Mouse (Mus musculus): ENCODE measurements around the gene Hivep1. TPM values are rescaled to one million over a fixed set of nuclear protein-coding genes. Genes with fewer than 3 reads are reported as not detected.
A peak's percentile ranks its signal among the peaks of the same experiment; 100 is the strongest.

Gene Hivep1
- total RNA-seq, 1 experiment from 2014 or later = 13.8 TPM

DNA sequence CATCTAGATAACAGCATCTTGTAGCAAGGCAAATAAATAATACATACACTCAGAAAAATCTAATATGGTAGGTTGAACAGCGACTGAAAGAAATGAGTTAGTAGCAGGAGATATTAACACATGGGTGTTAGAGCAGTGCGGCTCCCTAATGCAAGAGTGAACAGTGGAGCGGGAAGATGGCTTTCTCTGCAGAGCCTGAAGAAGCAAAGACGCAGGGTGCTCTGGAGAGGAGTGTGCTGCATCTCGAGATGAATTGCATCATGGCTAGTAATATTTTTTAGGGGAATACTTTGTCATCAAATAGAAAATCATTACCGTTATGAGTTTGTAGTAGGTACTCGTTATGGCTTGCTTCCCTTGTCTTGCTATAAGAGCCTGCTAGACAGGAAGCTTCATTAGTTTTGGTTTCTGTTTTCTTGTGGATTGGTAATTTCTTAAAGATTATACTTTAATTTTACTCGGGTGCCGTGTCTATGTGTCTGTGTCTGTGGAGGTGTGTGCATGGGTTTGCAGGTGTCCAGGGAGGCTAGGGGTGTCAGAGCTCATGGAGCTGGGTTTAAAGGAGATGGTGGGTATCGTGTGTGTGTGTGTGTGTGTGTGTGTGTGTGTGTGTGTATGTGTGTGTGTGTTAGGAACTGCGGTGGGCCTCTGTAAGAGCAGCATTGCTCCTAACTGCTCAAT, 51.8 kb downstream of the Hivep1 start:
- no peak for ATAC-seq (replicated peaks; ENCODE audit: insufficient number of reproducible peaks, low FRiP score, low TSS enrichment, poor library complexity, severe bottlenecking)

DNA sequence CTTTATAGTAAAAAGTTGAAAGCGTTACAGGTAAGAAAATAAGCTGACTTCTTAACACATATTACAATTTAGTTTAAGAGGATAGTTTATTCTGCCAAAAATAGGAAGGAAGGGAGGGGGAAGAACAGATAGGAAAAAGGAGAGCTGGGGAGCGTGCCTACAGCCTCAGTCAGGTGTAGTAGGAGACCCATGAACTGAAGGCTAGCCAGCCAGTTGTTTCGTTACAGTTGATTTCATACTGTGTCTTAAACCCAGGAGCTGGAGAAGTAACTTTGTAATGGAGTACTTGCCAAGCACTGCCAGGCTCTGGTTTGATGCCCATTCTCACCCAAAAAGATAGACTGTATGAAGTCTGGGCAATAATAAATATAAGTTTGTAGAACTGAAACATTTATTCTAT, 52.5 kb downstream of the Hivep1 start:
- ATAC-seq (replicated peaks; ENCODE audit: insufficient number of reproducible peaks, low FRiP score, low TSS enrichment, poor library complexity, severe bottlenecking) = no peak

DNA sequence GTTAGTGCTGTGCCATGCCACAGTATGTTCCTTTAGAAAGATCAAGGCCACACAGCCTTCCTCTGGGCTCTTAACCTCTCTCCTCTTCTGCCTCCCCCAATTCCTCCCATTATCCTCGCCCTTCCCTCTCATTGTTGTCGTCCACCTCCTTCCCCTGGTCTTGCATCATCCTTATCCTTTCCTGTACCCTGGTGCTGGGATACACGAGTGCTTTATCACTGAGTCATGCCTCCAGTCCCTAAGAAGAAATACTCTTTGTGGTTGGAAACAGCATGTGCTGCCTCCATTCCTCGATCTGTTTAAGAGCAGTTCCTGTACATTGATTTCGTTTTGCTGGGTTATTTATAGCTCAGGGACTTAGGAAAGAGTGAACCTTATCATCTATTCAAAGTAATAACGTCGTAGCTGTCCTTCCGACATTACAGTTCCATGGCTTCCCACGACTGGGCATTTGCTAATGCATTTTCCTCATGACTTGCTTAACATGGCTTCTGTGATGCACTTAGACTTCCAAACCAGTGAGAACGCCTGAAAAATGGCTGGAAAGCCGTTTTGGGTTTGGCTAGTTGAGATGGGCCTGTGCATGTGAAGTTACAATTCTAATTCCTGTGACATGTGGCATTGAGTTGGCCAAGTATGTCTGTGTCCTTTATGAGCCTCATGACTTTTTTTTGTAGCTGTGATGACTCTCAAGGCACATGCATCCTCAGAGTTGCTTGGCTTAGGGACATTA, 56.8 kb downstream of the Hivep1 start:
- ATAC-seq (replicated peaks; ENCODE audit: insufficient number of reproducible peaks, low FRiP score, low TSS enrichment, poor library complexity, severe bottlenecking) = no peak

DNA sequence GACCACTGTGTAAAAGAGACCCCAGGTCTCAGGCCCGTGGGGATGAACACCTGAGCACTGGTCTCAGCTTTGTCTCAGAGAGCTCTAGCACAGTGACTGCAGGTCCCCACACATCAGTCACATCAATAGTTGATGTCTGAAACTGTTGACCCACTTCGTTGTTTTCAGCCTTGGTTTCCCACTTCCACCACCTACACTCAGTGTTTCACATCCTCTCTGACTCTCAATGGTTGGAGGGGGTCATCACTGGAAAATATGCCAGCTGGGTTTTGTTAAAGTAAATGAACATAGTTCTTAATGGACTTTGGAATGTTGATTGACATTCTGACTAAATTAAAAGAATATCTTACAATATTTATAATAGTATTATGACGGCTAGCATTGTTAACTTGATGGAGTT, 58.6 kb downstream of the Hivep1 start:
- ATAC-seq (replicated peaks; ENCODE audit: insufficient number of reproducible peaks, low FRiP score, low TSS enrichment, poor library complexity, severe bottlenecking) = no peak

DNA sequence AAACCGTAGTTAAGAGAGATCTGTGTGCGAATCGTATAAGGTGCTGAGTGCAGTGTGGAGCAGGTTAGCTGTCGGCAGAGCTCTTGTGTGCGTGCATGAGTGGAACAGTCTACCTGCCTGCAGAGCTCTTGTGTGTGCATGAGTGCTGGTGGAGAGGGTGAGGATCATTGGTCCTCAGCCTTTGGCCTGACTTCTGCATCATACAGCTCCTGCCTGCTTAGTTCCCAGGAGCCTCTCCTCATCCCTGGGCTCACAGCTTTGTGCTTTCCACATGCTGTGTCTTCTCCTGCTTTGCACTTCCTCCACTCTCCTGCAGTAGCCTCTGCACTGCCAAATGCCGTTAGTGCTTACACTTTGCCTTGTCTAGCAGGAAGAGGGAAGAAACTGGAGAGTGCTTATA, 60.2 kb downstream of the Hivep1 start:
- no peak for ATAC-seq (replicated peaks; ENCODE audit: insufficient number of reproducible peaks, low FRiP score, low TSS enrichment, poor library complexity, severe bottlenecking)

DNA sequence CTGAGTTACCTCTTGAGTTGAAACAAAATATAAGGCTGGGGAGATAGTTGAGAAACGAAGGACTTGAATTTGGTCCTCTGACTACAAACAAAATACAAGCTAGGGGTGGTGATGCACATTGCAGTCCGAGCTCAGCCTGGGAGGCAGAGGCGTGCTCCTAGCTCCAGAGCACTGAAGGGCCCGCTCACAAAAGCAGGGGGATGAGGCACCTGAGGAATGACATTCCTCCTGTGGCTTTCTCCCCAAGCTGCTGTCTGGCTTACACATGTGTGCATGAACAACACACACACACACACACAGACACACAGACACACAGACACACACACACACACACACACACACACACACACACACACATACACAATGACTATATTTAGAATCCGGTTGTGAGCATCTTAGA, 60.9 kb downstream of the Hivep1 start:
- no peak for ATAC-seq (replicated peaks; ENCODE audit: insufficient number of reproducible peaks, low FRiP score, low TSS enrichment, poor library complexity, severe bottlenecking)

DNA sequence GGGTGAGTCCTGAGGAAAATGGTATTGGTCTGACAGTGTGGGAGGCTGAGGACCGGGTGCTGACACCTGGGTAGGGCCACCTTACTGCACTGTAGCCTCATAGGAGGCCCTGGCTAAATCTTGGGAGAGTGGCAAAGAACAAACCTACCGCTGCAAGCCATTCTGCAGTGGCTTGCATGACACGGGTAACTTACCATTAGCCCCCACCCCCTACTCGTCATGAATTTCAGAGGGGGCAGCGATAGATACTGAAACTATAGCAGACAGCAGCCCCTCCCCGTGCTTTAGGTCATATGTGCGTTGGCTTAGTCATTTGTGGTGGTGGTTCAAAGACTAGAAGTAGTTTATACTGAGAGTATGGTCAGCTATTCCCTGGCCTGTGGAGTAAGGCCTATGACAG, 61.8 kb downstream of the Hivep1 start:
- ATAC-seq (replicated peaks; ENCODE audit: insufficient number of reproducible peaks, low FRiP score, low TSS enrichment, poor library complexity, severe bottlenecking) = no peak

DNA sequence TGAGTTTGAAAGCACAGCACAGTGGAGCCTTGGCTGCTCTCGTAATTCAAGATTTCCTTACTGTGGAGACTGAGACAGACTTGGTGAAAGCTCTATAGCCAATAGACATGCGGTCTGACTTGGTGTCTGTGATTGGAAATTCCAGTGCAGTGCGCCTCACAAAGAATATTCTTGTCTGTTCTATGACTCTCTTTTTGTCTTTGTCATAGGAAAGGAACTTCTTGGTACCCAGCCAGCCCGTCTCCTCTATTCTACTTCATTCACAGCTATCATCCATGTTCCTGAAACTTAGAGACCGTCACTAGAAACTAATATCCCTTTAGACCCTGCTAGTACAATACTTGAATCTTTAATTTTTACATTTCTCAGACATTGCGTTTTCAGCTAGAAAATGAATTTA, 64.5 kb downstream of the Hivep1 start:
- ATAC-seq (replicated peaks; ENCODE audit: insufficient number of reproducible peaks, low FRiP score, low TSS enrichment, poor library complexity, severe bottlenecking) = no peak

DNA sequence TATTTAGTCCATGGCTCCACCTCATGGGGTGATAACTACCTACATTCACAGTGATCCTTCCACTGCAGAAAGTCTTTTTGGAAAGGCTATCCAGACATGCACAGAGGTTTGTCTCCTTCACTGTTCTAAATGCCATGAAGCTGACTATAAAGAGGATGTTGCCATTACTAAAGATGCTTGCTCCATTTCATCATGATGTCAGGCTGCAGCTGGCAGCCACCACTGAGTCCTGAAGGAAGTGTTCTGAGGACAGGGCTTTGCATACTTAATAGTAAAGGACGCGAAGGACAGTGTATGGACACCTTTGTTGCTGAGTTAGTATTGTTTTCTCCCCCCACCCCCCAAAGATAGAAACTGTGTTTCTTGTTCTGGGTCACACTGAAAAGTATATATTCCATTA, 67.2 kb downstream of the Hivep1 start:
- no peak for ATAC-seq (replicated peaks; ENCODE audit: insufficient number of reproducible peaks, low FRiP score, low TSS enrichment, poor library complexity, severe bottlenecking)

DNA sequence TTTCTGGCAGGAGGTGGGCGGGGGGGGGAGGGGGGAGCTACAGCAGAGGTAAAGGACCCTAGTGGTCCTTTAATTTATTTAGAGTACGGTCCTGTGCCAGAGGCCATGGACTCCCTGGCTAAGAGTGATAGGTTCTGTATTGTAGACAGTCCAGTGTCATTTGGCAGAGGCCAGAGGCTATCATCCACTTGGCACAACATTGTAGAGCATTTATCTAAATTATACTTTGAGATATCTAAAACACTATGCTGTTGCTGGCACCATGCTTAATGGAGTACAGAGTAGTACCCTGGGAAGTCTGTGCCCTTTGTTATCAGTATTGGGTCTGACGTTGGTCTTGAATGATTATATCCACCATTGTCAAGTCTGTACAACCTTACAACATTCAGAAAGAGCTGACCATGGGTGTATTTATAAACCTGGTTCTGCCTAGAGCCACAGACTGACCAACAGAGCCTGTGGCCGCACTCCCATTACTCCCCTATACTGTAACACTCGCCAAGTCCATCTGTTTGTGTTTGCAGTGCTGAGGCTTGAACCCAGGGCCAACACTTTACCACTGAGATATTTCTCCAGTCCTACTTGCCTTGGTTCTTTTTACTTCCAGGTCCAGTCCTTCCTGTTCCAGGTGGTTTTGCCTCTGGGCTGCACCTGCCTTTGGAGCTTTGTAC, 69.4 kb downstream of the Hivep1 start:
- no peak for ATAC-seq (replicated peaks; ENCODE audit: insufficient number of reproducible peaks, low FRiP score, low TSS enrichment, poor library complexity, severe bottlenecking)

DNA sequence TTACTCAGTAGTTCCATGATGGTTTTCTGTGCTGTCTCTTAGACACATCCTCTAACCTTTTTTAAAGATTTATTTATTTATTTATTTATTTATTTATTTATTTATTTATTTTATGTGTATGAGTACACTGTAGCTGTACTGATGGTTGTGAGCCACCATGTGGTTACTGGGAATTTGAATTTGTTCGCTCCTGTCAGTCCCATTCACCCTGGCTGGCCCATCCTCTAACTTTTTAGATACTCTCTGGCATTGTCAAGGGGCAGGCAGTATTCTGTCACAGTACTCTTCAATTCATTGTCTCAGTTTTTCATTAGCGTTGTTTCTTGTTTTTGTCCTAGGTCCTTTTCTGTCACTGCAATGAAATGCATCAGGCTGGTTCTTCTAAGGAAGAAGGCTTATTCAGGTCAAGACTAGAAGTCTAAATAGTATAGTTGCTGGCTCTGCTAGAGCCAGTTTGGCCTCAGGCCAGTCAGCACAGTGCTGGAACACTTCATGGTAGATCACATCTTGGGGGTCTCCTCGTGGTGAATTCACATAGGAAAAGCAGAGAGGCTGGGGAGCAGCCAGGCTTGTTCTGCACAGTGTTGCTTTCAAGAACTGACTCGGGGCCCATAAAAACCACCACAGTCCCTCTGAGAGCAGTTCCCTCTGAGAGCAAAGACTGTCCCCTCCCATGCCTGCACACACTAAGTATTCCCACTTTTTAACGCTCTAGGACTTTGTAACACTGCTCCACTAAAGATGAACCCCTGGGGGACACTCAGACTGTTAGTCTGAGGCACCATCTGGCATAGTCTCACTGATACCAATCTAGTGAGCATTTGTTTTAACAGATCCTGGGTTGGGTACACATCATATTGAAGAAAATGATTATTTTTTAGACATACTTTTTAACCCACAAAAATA, 70.2 kb downstream of the Hivep1 start:
- no peak for ATAC-seq (replicated peaks; ENCODE audit: insufficient number of reproducible peaks, low FRiP score, low TSS enrichment, poor library complexity, severe bottlenecking)

DNA sequence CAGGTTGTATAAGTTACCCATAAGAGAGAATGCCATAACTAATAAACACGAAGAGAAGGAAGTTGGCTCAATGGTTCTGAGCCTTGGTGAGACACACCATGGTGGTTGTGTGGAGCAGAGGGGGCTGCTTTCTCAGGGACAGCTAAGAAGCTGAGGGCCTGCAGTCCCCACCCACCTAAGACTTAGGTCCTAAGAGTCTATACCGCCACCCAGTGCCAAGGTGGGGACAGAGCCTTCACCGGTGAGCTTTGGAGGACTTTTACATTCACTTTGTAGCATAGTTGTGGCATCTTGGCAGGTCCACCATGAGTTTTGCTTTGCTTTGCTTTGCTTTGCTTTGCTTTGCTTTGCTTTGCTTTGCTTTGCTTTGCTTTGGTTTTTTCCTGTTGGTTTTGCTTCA, 92.8 kb downstream of the Hivep1 start:
- ATAC-seq (replicated peaks; ENCODE audit: insufficient number of reproducible peaks, low FRiP score, low TSS enrichment, poor library complexity, severe bottlenecking) = no peak

DNA sequence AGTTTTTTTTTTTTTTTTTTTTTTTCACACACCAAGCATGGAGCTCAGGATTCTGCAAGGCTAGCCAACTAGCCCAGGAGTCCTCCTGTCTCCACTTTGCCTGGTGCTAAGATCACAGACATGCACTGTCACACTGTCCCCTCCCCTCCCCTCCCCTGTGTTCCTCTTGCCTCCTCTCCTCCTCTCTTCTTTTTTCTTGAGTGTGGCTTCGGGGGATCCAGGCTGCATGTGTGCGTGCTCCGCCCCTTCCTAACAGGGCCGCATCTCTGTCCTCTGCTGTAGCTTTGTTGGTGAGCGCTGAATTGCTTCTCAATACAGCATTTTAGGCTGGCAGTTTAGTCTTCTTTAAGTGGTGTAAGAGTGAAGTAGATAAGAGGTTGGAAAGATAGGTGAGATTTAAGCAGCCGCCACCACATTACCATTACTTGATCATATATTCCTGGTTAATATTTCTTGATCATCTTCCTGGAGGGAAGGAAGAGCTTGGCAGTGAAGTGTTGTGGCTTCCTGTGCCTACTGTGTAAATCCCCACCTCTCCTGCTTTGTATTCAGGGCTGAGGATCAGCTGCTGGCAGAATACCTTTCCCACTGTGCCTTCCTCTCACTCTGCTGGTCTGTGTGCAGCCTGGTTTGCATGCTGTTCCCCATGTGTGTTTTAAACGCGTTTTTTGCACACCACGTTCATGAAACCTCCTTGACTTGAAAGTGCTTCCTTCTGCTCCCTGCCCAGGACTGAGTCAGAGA, 97.7 kb downstream of the Hivep1 start:
- peak; percentile 17; the same call in 1 of the 2 replicates for ATAC-seq (replicated peaks; ENCODE audit: insufficient number of reproducible peaks, low FRiP score, low TSS enrichment, poor library complexity, severe bottlenecking)

DNA sequence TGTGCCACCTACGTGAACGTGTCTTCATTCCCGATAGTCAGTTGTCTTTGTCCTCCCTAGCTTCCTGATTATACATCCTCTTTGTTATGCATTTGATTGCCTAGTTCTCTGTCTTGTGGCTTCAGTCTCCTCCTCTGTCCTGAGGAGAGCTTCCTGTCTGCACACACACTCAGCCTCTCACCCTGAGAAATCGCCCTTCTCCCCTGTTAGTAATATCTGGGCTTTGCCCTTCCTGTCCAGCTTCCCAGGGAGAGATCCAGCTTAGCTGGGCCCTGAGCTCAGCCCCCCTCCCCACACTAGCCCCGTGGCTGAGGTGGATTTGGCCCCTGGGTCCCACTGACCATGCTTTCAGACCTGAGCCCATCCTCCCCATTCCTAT, 98.2 kb downstream of the Hivep1 start:
- peak; percentile 43; the same call in 1 of the 2 replicates for ATAC-seq (replicated peaks; ENCODE audit: insufficient number of reproducible peaks, low FRiP score, low TSS enrichment, poor library complexity, severe bottlenecking)

DNA sequence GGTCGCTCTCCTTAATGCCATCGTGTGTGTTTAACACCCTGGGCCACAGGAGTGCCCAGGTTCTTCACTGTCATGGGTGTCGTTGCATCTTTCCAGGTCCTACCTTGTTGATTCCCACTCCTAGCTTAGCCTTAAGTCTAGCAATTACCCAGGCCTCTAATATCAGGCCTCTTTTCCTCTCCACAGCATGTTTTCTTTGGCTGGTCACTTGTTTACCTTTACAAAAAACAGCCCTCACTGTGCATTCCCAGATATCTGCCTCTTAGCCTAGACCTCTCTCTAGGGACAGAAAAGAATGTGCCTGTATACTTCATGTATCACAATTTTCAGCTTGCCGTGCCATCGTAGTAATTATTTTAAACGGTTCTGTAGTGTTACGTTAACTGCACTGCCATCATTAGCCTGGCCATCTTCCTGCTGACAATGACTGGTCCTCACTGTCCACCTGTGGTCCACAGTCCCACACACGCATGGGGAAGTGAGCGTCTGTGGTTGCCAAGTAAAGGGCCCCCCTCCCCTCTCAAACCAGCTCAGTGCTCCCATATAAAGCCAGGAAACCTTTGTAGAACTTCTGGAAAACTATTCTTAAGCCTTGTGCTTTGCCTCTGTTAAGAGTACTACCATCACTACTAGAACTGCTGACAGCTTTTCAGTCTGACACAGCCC, 98.8 kb downstream of the Hivep1 start:
- no peak for ATAC-seq (replicated peaks; ENCODE audit: insufficient number of reproducible peaks, low FRiP score, low TSS enrichment, poor library complexity, severe bottlenecking)

DNA sequence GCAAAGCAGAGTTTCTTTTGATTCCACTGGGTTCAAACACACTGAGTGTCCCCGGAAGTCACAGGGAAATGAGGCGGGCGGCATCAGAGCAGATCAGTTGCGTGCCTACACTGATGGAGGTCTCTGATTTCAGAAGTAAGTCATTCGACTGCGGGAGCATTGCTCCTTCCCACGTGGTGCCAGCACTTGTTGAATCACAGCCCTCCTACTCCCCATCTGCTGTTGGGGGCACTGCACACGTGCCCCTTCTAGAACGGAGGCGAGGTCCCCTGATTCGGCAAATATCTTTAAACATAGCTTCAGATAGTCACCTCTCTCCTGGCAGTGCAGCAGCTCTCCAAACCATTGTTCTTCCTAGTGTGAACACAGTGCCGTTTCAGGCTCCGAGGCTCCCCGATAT, 106.4 kb downstream of the Hivep1 start:
- no peak for ATAC-seq (replicated peaks; ENCODE audit: insufficient number of reproducible peaks, low FRiP score, low TSS enrichment, poor library complexity, severe bottlenecking)

DNA sequence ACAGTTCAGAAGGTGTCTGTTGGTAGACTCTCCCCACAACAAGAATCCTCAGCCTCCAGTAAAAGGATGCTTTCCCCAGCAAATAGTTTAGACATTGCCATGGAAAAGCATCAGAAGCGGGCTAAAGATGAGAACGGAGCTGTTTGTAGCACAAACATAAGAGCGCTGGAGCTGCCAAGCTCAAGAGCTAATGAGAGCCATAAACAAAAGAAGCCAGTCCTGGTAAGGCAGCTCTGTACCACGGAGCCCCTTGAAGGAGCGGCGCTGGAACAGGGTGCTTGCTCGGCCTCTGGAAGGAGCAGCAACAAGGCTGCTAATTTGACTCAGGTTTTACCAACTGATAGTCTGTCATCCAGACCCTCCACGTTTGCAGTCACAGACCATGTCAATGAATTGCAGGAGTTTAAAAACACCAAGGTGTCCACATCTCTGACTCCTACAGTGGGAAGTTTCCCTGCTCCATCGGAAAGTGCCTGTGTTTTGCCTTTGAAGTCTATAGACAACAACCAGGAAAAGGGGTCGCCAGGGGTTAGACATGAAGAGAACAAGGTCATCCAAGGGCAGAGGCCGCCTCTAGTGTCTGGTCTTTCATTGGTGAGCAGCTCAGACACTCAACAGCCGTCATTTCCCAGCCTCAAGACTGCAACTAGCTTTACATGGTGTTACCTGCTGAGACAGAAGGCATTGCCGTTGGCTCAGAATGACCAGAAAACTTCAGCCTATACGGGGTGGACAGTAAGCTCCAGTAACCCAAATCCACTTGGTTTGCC, 107.8 kb downstream of the Hivep1 start:
- ATAC-seq (replicated peaks; ENCODE audit: insufficient number of reproducible peaks, low FRiP score, low TSS enrichment, poor library complexity, severe bottlenecking) = no peak
